Mouse (Mus musculus) right cerebral cortex, adult 2 months (tissue): ENCODE results near the gene Nrros.

ENCODE experiments used
- DNase-seq, 2 experiments: peaks; one replicate each; pipeline ENCODE4 v3.0.0; 2021 to 2022; ENCODE audit warnings: low spot score in 2 of 2

Gene Nrros

GRCm38 (mm10) chr16:32165281-32165821 lies at the start of gene Nrros:
Gene Nrros, minus strand, starts transcription at chr16:32165594.
- peak; percentile 65 to 71 for DNase-seq

- peak; percentile 61 to 65 for DNase-seq
These were observed 49.6 kb upstream of the Nrros start for GRCm38 (mm10) chr16:32214804-32215576.

DNA sequence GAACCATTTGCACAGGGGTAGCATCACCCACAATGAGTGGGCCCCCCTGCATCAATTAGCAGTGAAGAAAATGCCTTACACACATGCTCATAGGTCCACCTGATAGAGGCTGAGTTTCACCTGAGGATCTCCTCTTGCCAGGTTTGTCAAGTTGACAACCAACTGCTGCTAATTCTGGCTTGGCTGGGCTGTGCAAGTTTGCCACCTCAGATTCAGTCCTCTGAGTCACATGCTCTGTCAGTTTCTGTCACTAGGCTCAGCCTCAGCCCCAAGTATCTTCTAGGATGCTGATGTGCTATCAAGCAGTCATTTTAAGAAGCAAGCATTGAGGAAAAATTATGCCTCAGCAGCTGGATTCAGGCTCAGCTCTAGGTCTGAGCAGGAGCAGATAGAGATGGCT lies 48.8 kb upstream of the Nrros start:
- DNase-seq, result peak in 1 of 2 experiments; percentile 16

DNA sequence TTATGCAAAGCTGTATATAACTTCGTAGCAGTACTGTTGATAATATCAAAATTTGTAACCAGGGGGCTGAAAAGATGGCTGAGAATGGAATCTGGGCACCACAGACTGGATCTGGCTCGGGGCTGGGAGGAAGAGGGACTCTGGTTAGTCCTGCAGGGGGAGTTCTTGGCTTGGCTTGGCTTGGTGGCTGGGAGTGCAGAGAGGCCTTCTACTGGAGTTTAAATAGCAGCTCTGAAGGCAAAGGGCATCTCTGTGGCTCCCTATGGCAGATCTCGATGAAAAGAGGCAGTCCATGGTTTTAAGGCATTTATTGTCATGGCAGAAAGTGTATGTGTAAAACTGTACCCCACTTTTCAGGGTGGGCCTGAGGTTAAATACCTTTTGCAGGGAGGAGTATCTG lies 39.5 kb upstream of the Nrros start:
- no peak for DNase-seq

DNA sequence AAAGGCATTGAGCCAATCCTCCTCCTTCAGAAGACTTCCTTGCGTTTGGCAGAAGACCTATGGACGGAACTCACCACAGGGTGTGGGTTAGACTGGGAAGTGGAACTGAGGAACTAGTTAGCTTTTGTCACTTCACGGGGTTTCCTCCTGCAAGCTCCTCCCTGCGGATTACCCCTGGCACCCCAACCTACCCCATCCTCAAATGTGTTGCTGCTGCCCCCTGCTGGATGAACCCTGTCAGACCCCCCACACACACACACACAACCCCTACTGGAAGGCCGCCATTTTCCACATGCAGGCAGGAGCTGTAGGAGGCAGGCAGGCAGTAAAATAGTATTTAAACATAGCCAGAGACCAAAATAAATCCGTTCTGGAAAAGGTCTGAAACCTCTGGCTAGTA lies 37.3 kb upstream of the Nrros start:
- peak; percentile 17 to 50 for DNase-seq

- no peak for DNase-seq
These were observed 35.6 kb upstream of the Nrros start for GRCm38 (mm10) chr16:32201004-32201325.

DNA sequence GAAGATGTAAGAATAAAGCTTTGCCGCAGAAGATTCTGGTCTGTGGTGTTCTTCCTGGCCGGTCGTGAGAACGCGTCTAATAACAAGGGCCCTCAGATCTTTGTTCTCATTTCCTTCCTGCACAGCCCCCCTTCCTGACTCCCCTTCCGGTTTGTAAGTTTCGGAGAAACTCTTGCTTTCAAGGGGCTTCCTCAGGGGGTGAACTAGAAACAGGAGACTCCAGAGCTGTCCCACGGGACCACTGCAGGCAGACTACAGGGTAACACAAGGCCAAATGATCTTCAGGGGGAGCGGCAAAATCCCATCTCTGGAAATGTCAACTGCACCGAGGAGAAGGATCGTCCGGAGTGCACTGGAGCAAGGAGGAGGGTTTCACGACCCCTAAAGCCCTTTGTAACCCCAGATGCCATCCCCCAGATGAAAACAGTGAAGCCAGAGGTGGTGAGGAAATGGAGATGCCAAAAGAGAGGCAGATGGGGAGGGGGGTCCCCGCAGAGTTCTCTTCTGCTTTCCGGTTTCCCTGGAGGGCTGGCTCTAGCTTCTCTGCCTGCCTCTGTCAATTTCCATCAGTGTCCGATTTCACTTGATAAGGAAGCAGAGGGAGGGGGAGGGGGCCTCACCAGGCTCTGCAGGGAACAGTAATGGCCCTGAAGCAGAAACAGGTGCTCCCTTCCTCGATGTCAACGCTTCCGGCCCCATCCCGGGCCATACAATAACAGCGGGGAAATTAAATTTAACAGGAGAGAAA lies 35.0 kb upstream of the Nrros start:
- DNase-seq, result no peak

GRCm38 (mm10) chr16:32190011-32190441 lies 24.6 kb upstream of the Nrros start:
- DNase-seq, result no peak

GRCm38 (mm10) chr16:32189109-32189508 lies 23.7 kb upstream of the Nrros start:
- peak in 1 of 2 experiments; percentile 14 for DNase-seq

DNA sequence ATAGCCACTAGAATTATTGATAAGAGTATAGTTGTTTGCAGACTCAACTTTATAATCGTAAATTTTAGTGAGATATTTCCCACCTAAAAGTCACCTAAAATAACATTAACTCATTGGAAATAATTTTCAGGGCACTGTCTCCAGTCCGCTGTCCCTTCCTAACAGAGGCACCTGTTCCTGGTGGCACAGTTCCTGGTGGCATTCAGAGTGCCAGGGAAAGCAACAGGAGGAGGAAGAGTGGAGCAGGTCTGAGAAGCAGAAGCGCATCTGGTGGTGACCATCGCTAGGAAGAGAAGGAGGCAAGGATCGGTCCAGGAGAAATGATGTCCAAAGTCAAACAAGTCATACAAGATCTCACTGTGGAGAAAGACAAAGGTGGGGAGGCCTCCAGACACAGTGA lies 20.7 kb upstream of the Nrros start:
- DNase-seq, result no peak

GRCm38 (mm10) chr16:32179333-32179901 lies 14.0 kb upstream of the Nrros start, which contains the start of gene Bex6:
Gene Bex6, plus strand, starts transcription at chr16:32179823.
- no peak for DNase-seq

- DNase-seq, result no peak
These were observed 11.7 kb upstream of the Nrros start for GRCm38 (mm10) chr16:32176896-32177686.

DNA sequence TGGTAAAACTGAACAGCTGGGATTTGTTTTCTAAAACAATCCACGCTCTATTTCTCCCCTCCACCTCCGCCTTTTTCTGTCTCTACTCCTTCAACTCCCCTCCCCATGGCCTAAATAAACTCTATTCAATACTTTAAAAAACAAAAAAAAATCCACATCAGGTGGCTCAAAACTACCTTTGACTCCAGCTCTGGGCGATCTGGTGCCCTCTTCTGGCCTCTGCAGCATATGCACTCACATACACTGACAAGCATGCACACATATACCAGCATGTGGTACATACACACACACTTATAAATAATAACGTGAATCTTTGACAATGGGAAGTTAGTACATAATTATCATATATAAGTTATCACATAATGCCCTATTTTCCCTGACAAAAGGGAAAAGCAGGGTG lies 9.6 kb upstream of the Nrros start:
- DNase-seq, result no peak

- no peak for DNase-seq
These were observed 9.1 kb upstream of the Nrros start for GRCm38 (mm10) chr16:32174340-32175005.

DNA sequence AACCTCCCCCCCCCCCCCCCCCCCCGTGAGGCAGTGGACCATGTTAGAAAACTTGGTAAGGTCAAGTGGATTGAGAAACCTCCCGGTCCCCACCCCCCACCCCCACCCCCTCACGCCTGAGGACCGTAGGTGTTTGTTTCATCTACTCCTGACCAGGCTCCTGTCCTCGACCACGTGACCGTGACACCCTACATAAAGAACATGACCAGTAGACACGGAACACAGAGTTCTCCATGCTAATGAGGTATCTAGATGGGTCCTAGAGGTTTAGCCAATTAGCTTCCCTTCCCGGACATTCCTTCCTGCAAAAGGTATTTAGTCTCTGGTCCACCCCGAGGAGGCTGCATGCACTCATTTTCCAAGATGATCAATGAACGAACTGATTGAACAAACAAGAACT lies 8.0 kb upstream of the Nrros start:
- no peak for DNase-seq

GRCm38 (mm10) chr16:32171031-32171731 lies 5.8 kb upstream of the Nrros start:
- no peak for DNase-seq

- DNase-seq, result no peak
These were observed 2.6 kb upstream of the Nrros start for GRCm38 (mm10) chr16:32167819-32168545.

- DNase-seq, result peak in 1 of 2 experiments; percentile 20
These were observed 882 bp downstream of the Nrros start for GRCm38 (mm10) chr16:32164396-32165027.

DNA sequence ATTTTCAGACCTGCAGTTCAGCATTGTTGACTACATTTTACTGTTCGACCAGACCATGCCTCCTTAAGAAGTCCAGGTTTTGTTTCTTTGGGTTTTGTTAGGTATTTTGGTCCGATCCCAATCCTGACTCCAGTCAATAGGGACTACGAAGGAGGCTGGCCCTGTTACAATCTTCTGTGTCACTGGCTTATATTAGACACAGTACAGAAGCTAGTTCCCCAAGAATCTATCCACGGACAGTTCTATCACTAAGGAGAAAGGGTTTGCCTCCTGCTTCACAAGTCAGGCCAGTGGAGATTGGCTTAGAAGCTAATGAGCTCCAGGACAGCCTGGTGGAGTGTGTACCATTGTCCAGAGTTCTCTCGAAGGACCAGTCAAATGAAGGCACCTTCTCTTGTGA lies 1.5 kb downstream of the Nrros start:
- DNase-seq, result no peak
